Comparison of ENCODE assay signal across 18 mouse cellular contexts in the genomic region with DNA sequence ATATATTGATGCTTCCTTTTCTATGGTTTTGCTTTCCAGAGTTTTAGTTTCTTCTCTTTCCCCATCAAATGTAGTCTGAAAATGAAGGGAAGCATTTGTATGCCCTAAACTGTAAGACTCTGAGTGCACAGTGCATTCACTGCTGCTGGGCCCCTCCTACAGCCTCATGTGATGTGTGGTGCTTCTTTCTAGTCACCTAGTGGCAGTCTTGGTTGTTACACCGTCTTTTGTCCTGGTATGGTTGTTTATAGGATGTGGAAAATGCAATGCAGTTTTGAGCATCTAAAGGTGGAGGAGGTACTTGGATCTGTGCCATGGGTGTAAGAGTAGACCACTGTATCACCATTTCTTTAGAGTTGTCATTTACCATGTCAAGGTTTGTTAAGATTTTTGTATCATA. TPM values are rescaled to one million over a fixed set of nuclear protein-coding genes. Genes with fewer than 3 reads are reported as not detected.
A peak's percentile ranks its signal among the peaks of the same experiment; 100 is the strongest.
DNase-seq lines count a peak whose midpoint lies in the region; ATAC-seq and TF ChIP-seq lines count a peak whose summit lies in the region.
"Had no signal": no experiment of that assay in that cellular context is flagged by ENCODE, and none has a peak within 500 bp of the region (broad histone marks: within the 10 kb centered on the region; RNA-seq: fewer than 3 reads in every experiment).

No protein-coding gene starts in this region.

- peaks cover 66% of the 10 kb centered on the region for H3K36me3 ChIP-seq in intestine, postnatal 0 days (ENCODE audit: control insufficient read depth, insufficient read depth)
- H3K36me3 ChIP-seq in intestine, embryonic 15.5 days, result peaks cover 31% of the 10 kb centered on the region
- peaks cover 0 to 65% of the 10 kb centered on the region in 2 experiments; a peak in 3 of 4 replicates for H3K36me3 ChIP-seq in MEL (ENCODE audit: control insufficient read depth in 1 of 2, insufficient read depth in 2 of 2, low read length in 2 of 2)

- no peak overlapping the region for H3K9ac ChIP-seq in intestine, postnatal 0 days (ENCODE audit: low read depth, low read length)
- no peak overlapping the region for H3K9ac ChIP-seq in intestine, embryonic 15.5 days
- no peak overlapping the region for H3K9ac ChIP-seq in MEL (ENCODE audit: control insufficient read depth, low read depth, low read length, poor library complexity, severe bottlenecking)
- H3K9ac ChIP-seq: heart, embryonic 15.5 days; hindbrain, embryonic 15.5 days; midbrain, embryonic 12.5 days had no signal

- H3K79me2 ChIP-seq in MEL (ENCODE audit: control insufficient read depth, insufficient read depth, low read length, poor library complexity), result no peaks in the 10 kb centered on the region

- peak; percentile 35 for DNase-seq in 416B (ENCODE audit: low read depth)
- DNase-seq in MEL (ENCODE audit: low read depth, low spot score), result peak; percentile 56
- DNase-seq in induced T-regulatory cell, adult 2 months (ENCODE audit: low read depth), result peak; percentile 18
- DNase-seq in cerebellum, adult 11-12 months, result no peak
- no peak for DNase-seq in lung, postnatal 25 days (ENCODE audit: low spot score)
- no peak for DNase-seq in spleen, adult 12 weeks (ENCODE audit: low spot score)
- DNase-seq: adrenal gland, postnatal 25 days; cerebellum, adult 9-10 months; gastrocnemius, postnatal 36 days; heart, postnatal 4 days; kidney, adult 11 months had no signal

- H3K4me3 ChIP-seq in intestine, postnatal 0 days (ENCODE audit: low read depth, low read length), result no peak overlapping the region
- no peak overlapping the region for H3K4me3 ChIP-seq in intestine, embryonic 15.5 days (replicated peaks)
- H3K4me3 ChIP-seq in MEL (ENCODE audit: control insufficient read depth in 1 of 2, insufficient read depth in 1 of 2, low read depth in 2 of 2, low read length in 2 of 2), result no peak overlapping the region
- H3K4me3 ChIP-seq: forebrain, embryonic 10.5 days; heart, embryonic 15.5 days; hindbrain, embryonic 15.5 days; midbrain, embryonic 12.5 days had no signal

- H3K27me3 ChIP-seq in intestine, postnatal 0 days (replicated peaks; ENCODE audit: control insufficient read depth, insufficient read depth, low read length), result no peaks in the 10 kb centered on the region
- H3K27me3 ChIP-seq in intestine, embryonic 15.5 days (replicated peaks), result no peaks in the 10 kb centered on the region
- H3K27me3 ChIP-seq in MEL (ENCODE audit: control insufficient read depth in 1 of 2, insufficient read depth in 2 of 2, low read length in 2 of 2), result no peaks in the 10 kb centered on the region
- H3K27me3 ChIP-seq: heart, embryonic 15.5 days; hindbrain, embryonic 15.5 days; midbrain, embryonic 12.5 days had no signal

- peak; percentile 26 for TF ChIP-seq CTCF in intestine, postnatal 0 days (IDR thresholded peaks at IDR 0.05; ENCODE audit: low read depth)
- TF ChIP-seq CTCF in MEL (IDR thresholded peaks at IDR 0.05 in 2 of 3, conservative IDR thresholded peaks at IDR 0.05 in 1 of 3; ENCODE audit: control insufficient read depth in 1 of 3, insufficient read depth in 1 of 3, low read depth in 2 of 3, low read length in 3 of 3, poor library complexity in 1 of 3, severe bottlenecking in 1 of 3), result peak in 2 of 3 experiments; percentile 20 to 28; a peak in 3 of 6 replicates

- H3K27ac ChIP-seq in intestine, postnatal 0 days (ENCODE audit: low read depth, low read length), result no peak overlapping the region
- H3K27ac ChIP-seq in intestine, embryonic 15.5 days, result no peak overlapping the region
- H3K27ac ChIP-seq in MEL (ENCODE audit: control insufficient read depth, low read depth, low read length), result no peak overlapping the region
- H3K27ac ChIP-seq: forebrain, embryonic 10.5 days; heart, embryonic 15.5 days; hindbrain, embryonic 15.5 days; midbrain, embryonic 12.5 days had no signal

- H3K4me2 ChIP-seq in intestine, postnatal 0 days (replicated peaks; ENCODE audit: low read depth), result no peak overlapping the region
- no peak overlapping the region for H3K4me2 ChIP-seq in intestine, embryonic 15.5 days (replicated peaks)
- H3K4me2 ChIP-seq: heart, embryonic 15.5 days; hindbrain, embryonic 15.5 days; midbrain, embryonic 12.5 days had no signal

- 60% methylated on average over 1 of the region's 1 CpGs for WGBS in intestine, postnatal 0 days
- 71% methylated on average over 1 of the region's 1 CpGs for whole genome bisulfite sequencing in intestine, embryonic 15.5 days

- H3K4me1 ChIP-seq in intestine, postnatal 0 days (replicated peaks; ENCODE audit: control insufficient read depth, insufficient read depth, low read length), result no peaks in the 10 kb centered on the region
- H3K4me1 ChIP-seq in intestine, embryonic 15.5 days (replicated peaks), result no peaks in the 10 kb centered on the region
- no peaks in the 10 kb centered on the region for H3K4me1 ChIP-seq in MEL (ENCODE audit: control insufficient read depth in 1 of 2, insufficient read depth in 2 of 2, low read length in 2 of 2)
- H3K4me1 ChIP-seq: forebrain, embryonic 10.5 days; heart, embryonic 15.5 days; hindbrain, embryonic 15.5 days; midbrain, embryonic 12.5 days had no signal

- TF ChIP-seq EP300 in MEL (IDR thresholded peaks at IDR 0.05; ENCODE audit: low read depth in 1 of 2, low read length in 2 of 2), result no peak

- ATAC-seq in intestine, postnatal 0 days, result no peak
- no peak for ATAC-seq in intestine, embryonic 15.5 days
- ATAC-seq: lung, postnatal 0 days had no signal

- no peak for TF ChIP-seq RAD21 in MEL (IDR thresholded peaks at IDR 0.05; ENCODE audit: low read depth, low read length)

- no peak for TF ChIP-seq POLR2A in MEL (IDR thresholded peaks at IDR 0.05; ENCODE audit: control insufficient read depth in 1 of 2, insufficient read depth in 1 of 2, low read depth in 1 of 2, low read length in 2 of 2, poor library complexity in 1 of 2)

- no peaks in the 10 kb centered on the region for H3K9me3 ChIP-seq in intestine, postnatal 0 days (ENCODE audit: control insufficient read depth)
- no peaks in the 10 kb centered on the region for H3K9me3 ChIP-seq in intestine, embryonic 15.5 days
- H3K9me3 ChIP-seq in MEL (replicated peaks; ENCODE audit: insufficient read depth, low read length), result no peaks in the 10 kb centered on the region
- H3K9me3 ChIP-seq: forebrain, embryonic 10.5 days; heart, embryonic 15.5 days; hindbrain, embryonic 15.5 days; midbrain, embryonic 12.5 days had no signal

TF ChIP-seq in MEL, 35 proteins besides CTCF, POLR2A, EP300 and RAD21:
- no peak for TF ChIP-seq USF2 (IDR thresholded peaks at IDR 0.05; ENCODE audit: borderline replicate concordance in 1 of 2, insufficient read depth in 1 of 2, low read depth in 1 of 2, low read length in 2 of 2)
- TF ChIP-seq MAX (IDR thresholded peaks at IDR 0.05; ENCODE audit: low read length), result no peak
- TF ChIP-seq ZMIZ1 (IDR thresholded peaks at IDR 0.05; ENCODE audit: low read depth, low read length), result no peak
- no peak for TF ChIP-seq UBTF (IDR thresholded peaks at IDR 0.05; ENCODE audit: borderline replicate concordance, insufficient read depth, low read depth, low read length)
- TF ChIP-seq RCOR1 (IDR thresholded peaks at IDR 0.05; ENCODE audit: low read depth, low read length), result no peak
- no peak for TF ChIP-seq ELF1 (IDR thresholded peaks at IDR 0.05; ENCODE audit: low read depth, low read length)
- no peak for TF ChIP-seq CHD1 (IDR thresholded peaks at IDR 0.05; ENCODE audit: low read depth, low read length)
- TF ChIP-seq HCFC1 (IDR thresholded peaks at IDR 0.05; ENCODE audit: low read depth, low read length), result no peak
- TF ChIP-seq TCF12 (IDR thresholded peaks at IDR 0.05; ENCODE audit: low read depth, low read length), result no peak
- TF ChIP-seq MEF2A (IDR thresholded peaks at IDR 0.05; ENCODE audit: extremely low read depth, insufficient replicate concordance, low read depth, low read length, poor library complexity, severe bottlenecking), result no peak
- TF ChIP-seq CHD2 (IDR thresholded peaks at IDR 0.05; ENCODE audit: low read length), result no peak
- TF ChIP-seq E2F4 (IDR thresholded peaks at IDR 0.05; ENCODE audit: borderline replicate concordance, low read depth, low read length), result no peak
- no peak for TF ChIP-seq MYB (IDR thresholded peaks at IDR 0.05; ENCODE audit: low read depth, low read length)
- no peak for TF ChIP-seq GABPA (IDR thresholded peaks at IDR 0.05; ENCODE audit: low read depth, low read length)
- TF ChIP-seq SMC3 (IDR thresholded peaks at IDR 0.05; ENCODE audit: low read depth, low read length), result no peak
- TF ChIP-seq BHLHE40 (IDR thresholded peaks at IDR 0.05; ENCODE audit: borderline replicate concordance, low read depth, low read length), result no peak
TF ChIP-seq in MEL: peak in this region for 0.

RNA-seq across cellular contexts. Expression of gene Nup155, which starts 20.2 kb away (rescaled TPM):
- 3.3 and 3.5 TPM in 2 replicates for polyA plus RNA-seq in intestine, postnatal 0 days (2015; fragmentation: Nextera tagmentation; extraction: Ambion mirVana)
- polyA plus RNA-seq in intestine, embryonic 15.5 days (2015; fragmentation: Nextera tagmentation; extraction: Ambion mirVana), result 13.2 and 15.4 TPM in 2 replicates
- 82.7 and 86.7 TPM in 2 replicates for total RNA-seq in MEL (2012; rRNA removed)
- polyA plus RNA-seq in MEL (2012; ENCODE audit: insufficient read depth in 1 of 2, insufficient read length in 2 of 2, low read depth in 1 of 2, low replicate concordance in 2 of 2, missing spikeins in 1 of 2), result 100 to 1,000 TPM in 1 of 2 experiments, 10 to 100 TPM in 1; 85.0 to 135 TPM

RNA-seq across cellular contexts. Expression of gene Wdr70, which starts 30.3 kb away (rescaled TPM):
- 21.7 and 23.8 TPM in 2 replicates for polyA plus RNA-seq in intestine, postnatal 0 days (2015; fragmentation: Nextera tagmentation; extraction: Ambion mirVana)
- 42.5 and 44.3 TPM in 2 replicates for polyA plus RNA-seq in intestine, embryonic 15.5 days (2015; fragmentation: Nextera tagmentation; extraction: Ambion mirVana)
- total RNA-seq in MEL (2012; rRNA removed), result 36.5 and 40.7 TPM in 2 replicates
- 10 to 100 TPM in 1 of 2 experiments, not detected in 1; 48.8 TPM for polyA plus RNA-seq in MEL (2012; ENCODE audit: insufficient read depth in 1 of 2, insufficient read length in 2 of 2, low read depth in 1 of 2, low replicate concordance in 2 of 2, missing spikeins in 1 of 2)

RNA-seq across cellular contexts. Expression of gene Cplane1, which starts 39.6 kb away (rescaled TPM):
- polyA plus RNA-seq in intestine, postnatal 0 days (2015; fragmentation: Nextera tagmentation; extraction: Ambion mirVana), result 1.9 and 2.2 TPM in 2 replicates
- 5.4 TPM in 2 replicates for polyA plus RNA-seq in intestine, embryonic 15.5 days (2015; fragmentation: Nextera tagmentation; extraction: Ambion mirVana)
- 2.9 and 3.4 TPM in 2 replicates for total RNA-seq in MEL (2012; rRNA removed)
- 1 to 10 TPM in 1 of 2 experiments, not detected in 1; 6.3 TPM for polyA plus RNA-seq in MEL (2012; ENCODE audit: insufficient read depth in 1 of 2, insufficient read length in 2 of 2, low read depth in 1 of 2, low replicate concordance in 2 of 2, missing spikeins in 1 of 2)

Comparison
In these comparisons a context has a peak if more than half of its experiments do, and no peak if none do; other contexts are left out.
1. DNase-seq: peak in 416B (single experiment), MEL (single experiment) and induced T-regulatory cell, adult 2 months (single experiment); none in cerebellum, adult 11-12 months (single experiment), lung, postnatal 25 days (single experiment) and spleen, adult 12 weeks (single experiment).